Mouse (Mus musculus) forebrain, embryonic 11.5 days (tissue): ENCODE data around the gene Tceanc. TPM values are rescaled to one million over a fixed set of nuclear protein-coding genes. Genes with fewer than 3 reads are reported as not detected.
"Not testable (repeated sequence)": the region's sequence is repeated elsewhere in the genome, so short reads cannot be mapped to it uniquely, and the experiment has no call there.

ENCODE experiments used
- ATAC-seq: fragments of 200-750 bp; cut with Nextera tagmentation; replicated peaks from 2 replicates; pipeline ENCODE4 v1.8.0; 2017; ENCODE audit warnings: moderate TSS enrichment; ENCODE audit not compliant: low FRiP score
- DNase-seq: peaks from one replicate; pipeline ENCODE4 v3.0.0-alpha.2; 2017; ENCODE audit warnings: low spot score
- H3K27ac ChIP-seq: fragments of 300-500 bp; sonication (generic); 2 replicates; pipeline ENCODE4 v1.5.1; 2014; ENCODE audit warnings: low read depth, low read length
- H3K27me3 ChIP-seq: fragments of 300-500 bp; sonication (generic); 2 replicates; pipeline ENCODE4 v1.6.1; 2014; ENCODE audit warnings: mild to moderate bottlenecking, low read length, mixed read lengths; ENCODE audit not compliant: control insufficient read depth, insufficient read depth
- H3K36me3 ChIP-seq: fragments of 300-500 bp; sonication (generic); 2 replicates; pipeline ENCODE4 v1.6.1; 2014; ENCODE audit warnings: mild to moderate bottlenecking, low read length, moderate library complexity, mixed read lengths; ENCODE audit not compliant: control insufficient read depth, insufficient read depth
- H3K4me1 ChIP-seq: fragments of 300-500 bp; sonication (generic); replicated peaks from 2 replicates; pipeline ENCODE4 v1.6.1; 2014; ENCODE audit warnings: low read length, mixed read lengths; ENCODE audit not compliant: control insufficient read depth, insufficient read depth
- H3K4me2 ChIP-seq: fragments of 300-500 bp; sonication (generic); 2 replicates; pipeline ENCODE4 v1.6.1; 2014; ENCODE audit warnings: low read depth, mild to moderate bottlenecking, low read length, moderate library complexity, mixed read lengths; ENCODE audit not compliant: severe bottlenecking
- H3K4me3 ChIP-seq: fragments of 300-500 bp; sonication (generic); 2 replicates; pipeline ENCODE4 v1.5.1; 2014; ENCODE audit warnings: low read depth, low read length
- H3K9ac ChIP-seq: fragments of 300-500 bp; sonication (generic); 2 replicates; pipeline ENCODE4 v1.6.1; 2014; ENCODE audit warnings: low read length
- H3K9me3 ChIP-seq: fragments of 300-500 bp; sonication (generic); 2 replicates; pipeline ENCODE4 v1.6.1; 2016; ENCODE audit warnings: low read length, mixed read lengths; ENCODE audit not compliant: control insufficient read depth
- WGBS: fragments of 180-500 bp; shearing (Covaris S2); extraction: QIAGEN DNeasy Blood & Tissue Kit; methylation state at CpG from one replicate; pipeline ENCODE4 v1.1.7; 2014; 5-methylcytosine and 5-hydroxymethylcytosine counted together
- polyA plus RNA-seq: library from polyadenylated mRNA; unstranded; fragments of >200 nt; fragmentation: Nextera tagmentation; extraction: Ambion mirVana; gene quantifications from 2 replicates; pipeline ENCODE4 v1.2.1, GENCODE M21; 2014

The Tceanc gene
- polyA plus RNA-seq, 1 experiment from 2014 or later: 16.0 TPM

DNA sequence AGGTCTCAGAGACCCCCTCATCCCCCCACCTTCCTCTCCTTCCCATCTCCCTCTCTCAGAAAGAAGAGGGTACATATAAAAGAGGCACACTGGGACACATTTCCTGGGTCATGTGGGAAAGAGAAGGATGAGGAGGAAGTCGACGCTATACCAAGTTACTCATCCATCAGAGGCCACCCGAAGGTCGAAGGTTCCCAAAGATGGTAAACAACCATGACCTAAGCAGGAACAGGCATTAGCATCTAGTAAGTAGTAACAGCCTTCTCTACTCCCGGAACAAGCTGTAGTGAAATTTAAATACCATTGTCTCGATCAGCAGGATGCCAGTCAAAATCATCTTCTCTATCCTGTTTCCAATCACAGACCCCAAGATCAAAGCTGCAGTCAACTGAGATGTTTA, 13.3 kb upstream of the Tceanc start:
- ATAC-seq: no peak
- H3K9ac ChIP-seq: no peak overlapping the region
- peaks cover 2% of the 10 kb centered on the region; the same call in 1 of the 2 replicates for H3K27me3 ChIP-seq
- no peaks in the 10 kb centered on the region for H3K4me1 ChIP-seq
- DNase-seq: no peak
- no peak overlapping the region for H3K4me3 ChIP-seq
- H3K27ac ChIP-seq: no peak overlapping the region
- no peaks in the 10 kb centered on the region for H3K9me3 ChIP-seq
- H3K4me2 ChIP-seq: no peak overlapping the region
- WGBS: 51% methylated on average over 6 of the region's 6 CpGs
- H3K36me3 ChIP-seq: no peaks in the 10 kb centered on the region

DNA sequence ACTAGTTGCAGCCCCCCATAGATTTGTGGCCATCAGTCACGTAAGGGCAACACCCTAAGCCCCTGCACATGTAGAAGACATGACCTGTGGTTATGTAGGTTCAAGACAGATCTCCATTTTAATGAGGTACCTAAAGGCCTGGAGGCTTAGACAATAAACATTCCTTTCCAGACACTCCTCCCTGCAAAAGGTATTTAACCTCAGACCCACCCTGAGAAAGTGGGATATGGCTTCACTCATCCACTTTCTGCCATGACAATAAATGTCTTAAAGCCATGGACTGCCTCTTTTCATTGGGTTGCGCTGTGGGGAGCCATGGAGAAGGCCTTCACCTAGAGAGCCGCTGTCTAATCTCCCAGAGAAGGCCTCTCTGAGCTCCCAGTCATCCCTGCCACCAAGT, 9.8 kb upstream of the Tceanc start:
- no peaks in the 10 kb centered on the region for H3K4me1 ChIP-seq
- no peaks in the 10 kb centered on the region for H3K36me3 ChIP-seq
- no peak overlapping the region for H3K4me2 ChIP-seq
- H3K4me3 ChIP-seq: no peak overlapping the region
- no peak for DNase-seq
- no peak overlapping the region for H3K9ac ChIP-seq
- no peaks in the 10 kb centered on the region for H3K9me3 ChIP-seq
- WGBS: 85% methylated on average over 3 of the region's 3 CpGs
- no peak overlapping the region for H3K27ac ChIP-seq
- peaks cover 2% of the 10 kb centered on the region; the same call in 1 of the 2 replicates for H3K27me3 ChIP-seq
- no peak for ATAC-seq

DNA sequence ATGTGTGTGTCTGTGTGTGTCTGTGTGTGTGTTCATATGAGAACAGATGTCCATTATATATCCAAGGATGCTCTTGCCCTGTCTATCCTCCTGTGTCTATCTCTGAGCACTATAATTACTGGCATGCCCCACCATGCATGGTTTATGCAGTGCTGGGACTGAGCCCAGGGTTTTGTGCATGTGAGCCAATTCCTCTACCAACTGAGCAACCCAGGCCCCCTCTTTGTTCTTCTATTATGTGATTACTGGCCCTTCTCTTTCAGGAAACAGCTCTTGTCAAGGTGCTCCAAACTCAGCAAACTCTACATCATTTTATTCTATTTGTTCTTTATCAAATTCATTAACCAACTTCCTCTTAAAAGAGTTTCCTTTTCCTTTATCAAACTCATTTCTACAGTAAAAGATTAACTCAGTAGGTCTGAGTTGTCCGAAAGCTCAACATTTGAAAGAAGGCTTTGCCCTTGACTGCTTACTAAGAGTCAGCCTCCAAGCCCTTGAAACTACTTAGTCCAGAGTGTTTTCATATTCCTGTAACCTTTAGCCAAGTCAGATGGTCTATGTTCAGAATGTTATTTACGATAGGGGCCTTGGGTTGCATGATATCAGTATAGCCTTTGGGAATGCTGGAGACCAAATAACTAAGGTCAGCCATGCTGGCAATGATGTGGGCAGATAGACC, 7.4 kb upstream of the Tceanc start:
- Histone ChIP-seq H3K4me2 (no peak overlapping the region), H3K9ac (no peak overlapping the region), H3K27me3 (no peaks in the 10 kb centered on the region; the same call in 1 of the 2 replicates), H3K4me3 (no peak overlapping the region), H3K4me1 (no peaks in the 10 kb centered on the region), H3K36me3 (no peaks in the 10 kb centered on the region), H3K27ac (no peak overlapping the region), H3K9me3 (no peaks in the 10 kb centered on the region)
- 85% methylated on average over 2 of the region's 2 CpGs for WGBS
- ATAC-seq: no peak
- no peak for DNase-seq

DNA sequence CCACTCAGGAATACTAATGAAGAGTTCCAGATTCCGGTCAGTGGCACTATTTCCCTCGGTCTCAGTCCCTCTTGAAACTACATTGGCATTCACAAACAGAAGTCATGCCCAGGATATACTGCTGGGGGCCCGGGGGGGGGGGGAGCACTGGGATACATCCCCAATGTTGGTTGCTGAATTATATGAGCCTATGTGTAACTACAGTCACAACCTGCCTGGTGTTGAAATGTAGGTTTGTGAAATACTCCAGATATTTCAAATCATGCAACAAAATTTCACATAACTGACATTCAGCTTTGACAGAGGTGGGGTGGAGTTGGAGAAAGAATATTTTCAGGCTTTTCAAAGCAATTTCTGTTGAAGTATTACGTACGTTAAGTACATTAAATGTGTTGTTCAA, 2.4 kb upstream of the Tceanc start:
- 83% methylated on average over 5 of the region's 5 CpGs for WGBS
- Histone ChIP-seq H3K4me3 (no peak overlapping the region), H3K27me3 (peaks cover 2% of the 10 kb centered on the region; the same call in 1 of the 2 replicates), H3K9ac (no peak overlapping the region), H3K36me3 (no peaks in the 10 kb centered on the region), H3K27ac (no peak overlapping the region), H3K4me1 (no peaks in the 10 kb centered on the region), H3K9me3 (no peaks in the 10 kb centered on the region), H3K4me2 (no peak overlapping the region)
- ATAC-seq (no peak), DNase-seq (no peak)

DNA sequence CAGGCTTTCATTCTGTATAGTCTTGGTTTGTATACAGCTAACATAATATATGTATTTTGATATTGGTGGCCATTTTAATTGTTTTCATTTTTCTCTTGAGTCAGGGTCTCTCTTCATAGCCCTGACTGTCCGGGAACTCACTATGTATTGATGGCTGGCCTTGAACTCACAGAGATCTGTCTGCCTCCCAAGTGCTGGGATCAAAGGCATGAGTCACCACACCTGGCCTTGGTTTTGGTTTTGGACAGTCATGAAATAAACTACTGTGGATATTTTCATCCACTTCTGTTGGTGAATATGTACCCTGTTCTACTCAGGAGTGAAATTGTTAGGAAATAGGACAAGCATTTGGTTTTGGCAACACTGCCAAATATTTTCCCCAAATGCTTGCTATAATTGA, 1.7 kb downstream of the Tceanc start:
- 94% methylated on average over 1 of the region's 1 CpGs for WGBS
- Histone ChIP-seq H3K4me3 (no peak overlapping the region), H3K9me3 (no peaks in the 10 kb centered on the region), H3K4me2 (no peak overlapping the region), H3K27ac (no peak overlapping the region), H3K4me1 (no peaks in the 10 kb centered on the region), H3K36me3 (no peaks in the 10 kb centered on the region), H3K27me3 (peaks cover 2% of the 10 kb centered on the region; the same call in 1 of the 2 replicates), H3K9ac (no peak overlapping the region)
- ATAC-seq (no peak), DNase-seq (no peak)

DNA sequence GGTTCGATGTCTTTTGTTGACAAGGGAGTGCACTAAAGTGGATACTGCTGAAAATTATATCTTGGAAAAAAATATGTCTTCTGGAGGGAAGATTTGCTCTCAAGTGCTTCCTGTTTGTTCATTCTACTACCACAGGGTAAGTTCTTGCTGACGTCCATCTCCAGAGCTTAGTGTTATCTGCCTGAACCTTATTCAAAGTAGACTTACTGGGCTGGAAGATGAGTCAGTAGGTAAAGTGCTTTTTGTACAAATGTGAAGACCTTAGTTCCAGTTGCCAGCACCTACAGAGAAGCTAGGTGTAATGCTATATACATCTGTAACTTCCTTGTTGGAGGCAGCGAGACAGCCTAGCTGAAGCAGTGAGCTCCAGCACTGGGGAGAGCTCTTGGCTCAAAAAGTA, 2.4 kb downstream of the Tceanc start:
- H3K27me3 ChIP-seq: peaks cover 2% of the 10 kb centered on the region; the same call in 1 of the 2 replicates
- no peak overlapping the region for H3K27ac ChIP-seq
- DNase-seq: no peak
- no peak overlapping the region for H3K4me2 ChIP-seq
- H3K9ac ChIP-seq: no peak overlapping the region
- H3K4me3 ChIP-seq: no peak overlapping the region
- no peak for ATAC-seq
- no peaks in the 10 kb centered on the region for H3K9me3 ChIP-seq
- H3K4me1 ChIP-seq: no peaks in the 10 kb centered on the region
- H3K36me3 ChIP-seq: no peaks in the 10 kb centered on the region
- 94% methylated on average over 3 of the region's 3 CpGs for WGBS

DNA sequence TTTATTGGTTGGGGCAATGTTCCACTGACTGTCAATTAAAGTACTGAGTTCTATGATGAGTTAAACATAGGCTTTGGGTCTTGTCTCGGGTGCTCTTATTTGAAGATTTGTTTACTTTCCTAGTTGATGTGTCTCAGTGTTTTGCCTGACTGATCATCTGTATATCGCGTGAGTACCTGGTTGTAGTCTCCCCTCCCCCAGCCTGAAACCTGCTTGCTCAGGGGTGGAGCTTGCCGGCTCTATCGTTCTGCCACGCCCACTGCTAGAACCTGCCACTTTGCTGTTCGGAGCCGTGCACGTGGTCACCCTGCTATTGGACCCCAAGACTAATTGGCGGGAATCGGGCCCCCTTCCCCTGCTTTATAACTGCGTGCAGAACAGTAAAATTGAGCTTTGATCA, 4.3 kb downstream of the Tceanc start:
- not testable (repeated sequence) for H3K4me2 ChIP-seq, H3K4me3 ChIP-seq, H3K4me1 ChIP-seq, H3K27me3 ChIP-seq, H3K27ac ChIP-seq, DNase-seq, H3K9me3 ChIP-seq, H3K9ac ChIP-seq, ATAC-seq, H3K36me3 ChIP-seq
- 30% methylated on average over 12 of the region's 12 CpGs for WGBS

DNA sequence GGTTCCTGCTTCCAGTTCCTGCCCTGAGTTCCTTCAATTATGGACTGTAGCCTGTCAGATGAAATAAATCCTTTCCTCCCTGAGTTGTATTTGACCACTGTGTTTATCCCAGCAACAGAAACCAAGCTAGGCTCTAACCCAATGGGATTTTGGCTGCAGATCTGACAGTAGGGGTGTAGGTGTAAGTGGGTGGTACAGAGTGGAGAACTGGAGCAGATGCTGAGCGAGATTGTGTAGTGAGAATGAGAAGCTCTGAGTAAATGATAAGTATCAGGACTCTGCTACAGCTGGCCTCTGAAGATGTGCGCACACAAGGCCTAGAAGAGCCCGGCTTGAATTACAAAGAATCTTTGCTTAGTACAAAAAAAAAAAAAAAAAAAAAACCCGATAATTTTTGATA, 6.3 kb downstream of the Tceanc start:
- DNase-seq (no peak), ATAC-seq (no peak)
- Histone ChIP-seq H3K27me3 (no peaks in the 10 kb centered on the region; the same call in 1 of the 2 replicates), H3K4me1 (no peaks in the 10 kb centered on the region), H3K9me3 (no peaks in the 10 kb centered on the region), H3K27ac (no peak overlapping the region), H3K4me2 (no peak overlapping the region), H3K9ac (no peak overlapping the region), H3K36me3 (no peaks in the 10 kb centered on the region), H3K4me3 (no peak overlapping the region)
- 91% methylated on average over 4 of the region's 4 CpGs for WGBS

DNA sequence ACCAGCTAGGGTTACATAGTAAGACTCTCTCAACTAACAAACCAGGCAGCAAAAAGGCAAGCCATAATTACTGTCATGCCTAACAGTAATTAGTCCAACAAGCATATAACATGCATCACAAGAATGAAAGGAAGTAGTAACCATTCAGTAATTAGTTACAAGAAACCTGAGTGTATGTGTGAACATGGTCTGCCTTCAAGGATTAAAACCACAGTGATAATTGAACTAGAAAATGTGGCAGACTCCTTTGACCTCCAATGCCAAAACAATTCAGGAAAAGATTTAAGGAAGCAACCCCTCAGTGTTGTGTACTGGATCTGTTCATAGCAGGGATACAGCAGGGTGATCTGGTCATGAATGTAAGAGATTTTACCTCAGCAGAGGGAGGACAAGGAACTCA, 7.3 kb downstream of the Tceanc start:
- DNase-seq (no peak), ATAC-seq (no peak)
- Histone ChIP-seq H3K4me1 (no peaks in the 10 kb centered on the region), H3K4me3 (no peak overlapping the region), H3K27me3 (no peaks in the 10 kb centered on the region; the same call in 1 of the 2 replicates), H3K27ac (no peak overlapping the region), H3K9me3 (no peaks in the 10 kb centered on the region), H3K36me3 (no peaks in the 10 kb centered on the region), H3K4me2 (no peak overlapping the region), H3K9ac (no peak overlapping the region)
